ENCODE assay signal across 23 mouse cellular contexts in the genomic region with DNA sequence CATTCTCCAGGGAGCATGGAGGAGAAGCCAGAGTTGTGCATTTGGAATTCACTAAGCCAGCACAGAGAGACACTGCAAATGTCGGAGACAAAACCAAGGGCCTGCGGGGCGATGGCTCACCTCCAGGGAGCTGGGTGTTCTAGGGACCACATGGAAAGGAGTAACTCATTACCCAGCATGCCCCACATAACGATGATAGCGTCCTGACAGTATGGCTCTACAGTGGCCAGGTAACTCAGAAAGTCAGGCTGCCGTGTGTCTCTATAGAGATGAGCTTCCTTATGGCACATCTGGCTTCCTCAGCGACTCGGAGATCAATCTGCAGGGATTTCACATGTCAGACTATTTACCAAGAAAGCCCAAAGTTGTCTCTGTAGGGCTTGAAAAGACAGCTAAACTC. TPM values are rescaled to one million over a fixed set of nuclear protein-coding genes. Genes with fewer than 3 reads are reported as not detected.
DNase-seq lines count a peak whose midpoint lies in the region; ATAC-seq and TF ChIP-seq lines count a peak whose summit lies in the region.
"Had no signal": no experiment of that assay in that cellular context is flagged by ENCODE, and none has a peak within 500 bp of the region (broad histone marks: within the 10 kb centered on the region; RNA-seq: fewer than 3 reads in every experiment).

No protein-coding gene starts in this region.

- H3K9me3 ChIP-seq in heart, embryonic 11.5 days (replicated peaks; ENCODE audit: control insufficient read depth, low read length): no peaks in the 10 kb centered on the region
- no peaks in the 10 kb centered on the region for H3K9me3 ChIP-seq in kidney, embryonic 15.5 days (replicated peaks)
- H3K9me3 ChIP-seq in midbrain, embryonic 13.5 days: no peaks in the 10 kb centered on the region
- H3K9me3 ChIP-seq in midbrain, embryonic 10.5 days (replicated peaks): no peaks in the 10 kb centered on the region
- H3K9me3 ChIP-seq in midbrain, embryonic 14.5 days (ENCODE audit: control insufficient read depth, low read length): no peaks in the 10 kb centered on the region
- H3K9me3 ChIP-seq in midbrain, postnatal 0 days (ENCODE audit: low read length): no peaks in the 10 kb centered on the region
- H3K9me3 ChIP-seq: G1E had no signal

- ATAC-seq in heart, embryonic 11.5 days (replicated peaks; ENCODE audit: insufficient number of reproducible peaks, low FRiP score, low TSS enrichment): no peak
- 0 out of 2 replicates have a peak, but pooled peaks have one; percentile 15 for ATAC-seq in kidney, embryonic 15.5 days (replicated peaks; ENCODE audit: low FRiP score)
- peak; percentile 53; the same call in 1 of the 2 replicates for ATAC-seq in midbrain, embryonic 13.5 days
- ATAC-seq in midbrain, embryonic 14.5 days (ENCODE audit: low FRiP score, low TSS enrichment): no peak
- no peak for ATAC-seq in midbrain, postnatal 0 days (ENCODE audit: low FRiP score)
- ATAC-seq: activated CD4-positive, CD25-positive, alpha-beta regulatory T cell, adult 4 months; CD4-positive, CD25-positive, alpha-beta regulatory T cell, adult 4 months; Patski had no signal

- 85% methylated on average over 8 of the region's 8 CpGs for WGBS in heart, embryonic 11.5 days (ENCODE audit: insufficient replicate concordance)
- 96% methylated on average over 8 of the region's 8 CpGs for WGBS in kidney, embryonic 15.5 days
- 82% methylated on average over 8 of the region's 8 CpGs for WGBS in midbrain, embryonic 13.5 days
- WGBS in midbrain, embryonic 10.5 days: 90% methylated on average over 8 of the region's 8 CpGs
- WGBS in midbrain, embryonic 14.5 days: 83% methylated on average over 8 of the region's 8 CpGs
- 75% methylated on average over 8 of the region's 8 CpGs for WGBS in midbrain, postnatal 0 days

- no peak overlapping the region for H3K4me2 ChIP-seq in heart, embryonic 11.5 days
- H3K4me2 ChIP-seq in kidney, embryonic 15.5 days: no peak overlapping the region
- no peak overlapping the region for H3K4me2 ChIP-seq in midbrain, embryonic 13.5 days (replicated peaks)
- H3K4me2 ChIP-seq in midbrain, embryonic 14.5 days (ENCODE audit: low read length): no peak overlapping the region
- H3K4me2 ChIP-seq in midbrain, postnatal 0 days (ENCODE audit: low read depth, low read length, poor library complexity, severe bottlenecking): no peak overlapping the region

- H3K36me3 ChIP-seq in heart, embryonic 11.5 days (ENCODE audit: control insufficient read depth, insufficient read depth, low read length): no peaks in the 10 kb centered on the region
- peaks cover 56% of the 10 kb centered on the region for H3K36me3 ChIP-seq in kidney, embryonic 15.5 days
- peaks cover 5% of the 10 kb centered on the region; the same call in 1 of the 2 replicates for H3K36me3 ChIP-seq in midbrain, embryonic 13.5 days
- H3K36me3 ChIP-seq in midbrain, embryonic 10.5 days: peaks cover 37% of the 10 kb centered on the region
- no peaks in the 10 kb centered on the region for H3K36me3 ChIP-seq in midbrain, embryonic 14.5 days (ENCODE audit: control insufficient read depth, insufficient read depth, low read length)
- no peaks in the 10 kb centered on the region for H3K36me3 ChIP-seq in midbrain, postnatal 0 days (ENCODE audit: insufficient read depth, low read length)

- H3K4me1 ChIP-seq in heart, embryonic 11.5 days (ENCODE audit: control insufficient read depth, insufficient read depth, low read length): no peaks in the 10 kb centered on the region
- no peaks in the 10 kb centered on the region for H3K4me1 ChIP-seq in kidney, embryonic 15.5 days
- no peaks in the 10 kb centered on the region for H3K4me1 ChIP-seq in midbrain, embryonic 13.5 days (replicated peaks)
- H3K4me1 ChIP-seq in midbrain, embryonic 10.5 days: peaks cover 5% of the 10 kb centered on the region; the same call in 1 of the 2 replicates
- no peaks in the 10 kb centered on the region for H3K4me1 ChIP-seq in midbrain, embryonic 14.5 days (ENCODE audit: control insufficient read depth, insufficient read depth, low read length)
- 0 out of 2 replicates have a peak, but pooled peaks cover 4% of the 10 kb centered on the region for H3K4me1 ChIP-seq in midbrain, postnatal 0 days (ENCODE audit: insufficient read depth, low read length)

- no peak for TF ChIP-seq CTCF in midbrain, postnatal 0 days (IDR thresholded peaks at IDR 0.05)

- H3K27me3 ChIP-seq in heart, embryonic 11.5 days (ENCODE audit: control insufficient read depth, insufficient read depth, low read length): no peaks in the 10 kb centered on the region
- no peaks in the 10 kb centered on the region for H3K27me3 ChIP-seq in kidney, embryonic 15.5 days
- no peaks in the 10 kb centered on the region for H3K27me3 ChIP-seq in midbrain, embryonic 13.5 days
- H3K27me3 ChIP-seq in midbrain, embryonic 10.5 days (ENCODE audit: low read depth, poor library complexity, severe bottlenecking): no peaks in the 10 kb centered on the region
- H3K27me3 ChIP-seq in midbrain, embryonic 14.5 days (ENCODE audit: control insufficient read depth, insufficient read depth, low read length): no peaks in the 10 kb centered on the region
- no peaks in the 10 kb centered on the region for H3K27me3 ChIP-seq in midbrain, postnatal 0 days (ENCODE audit: insufficient read depth, low read length)
- H3K27me3 ChIP-seq: CH12.LX, Patski had no signal

- peak; percentile 67 for DNase-seq in heart, adult 11 months
- DNase-seq in kidney, postnatal 10 days: no peak
- no peak for DNase-seq in midbrain, embryonic 10.5 days (ENCODE audit: low spot score)
- peak; percentile 2 for DNase-seq in midbrain, embryonic 14.5 days
- DNase-seq in midbrain, postnatal 0 days (ENCODE audit: low spot score): no peak
- DNase-seq: adrenal gland, adult 2 months; adrenal gland, adult 8-10 months; adrenal gland, postnatal 10 days; adrenal gland, postnatal 14 days; adrenal gland, postnatal 25 days; adrenal gland, postnatal 36 days; B cell, adult 2 months; cerebellum, adult 11 months; cerebellum, adult 11-12 months had no signal

- no peak overlapping the region for H3K27ac ChIP-seq in heart, embryonic 11.5 days (ENCODE audit: low read depth, low read length)
- H3K27ac ChIP-seq in kidney, embryonic 15.5 days: no peak overlapping the region
- H3K27ac ChIP-seq in midbrain, embryonic 13.5 days: no peak overlapping the region
- H3K27ac ChIP-seq in midbrain, embryonic 10.5 days (replicated peaks): no peak overlapping the region
- no peak overlapping the region for H3K27ac ChIP-seq in midbrain, embryonic 14.5 days (replicated peaks; ENCODE audit: low read depth, low read length)
- no peak overlapping the region for H3K27ac ChIP-seq in midbrain, postnatal 0 days (ENCODE audit: low read depth, low read length)

- no peak overlapping the region for H3K9ac ChIP-seq in heart, embryonic 11.5 days (ENCODE audit: low read depth, low read length)
- no peak overlapping the region for H3K9ac ChIP-seq in kidney, embryonic 15.5 days
- no peak overlapping the region for H3K9ac ChIP-seq in midbrain, embryonic 13.5 days (replicated peaks)
- no peak overlapping the region for H3K9ac ChIP-seq in midbrain, embryonic 14.5 days (replicated peaks; ENCODE audit: low read length)
- no peak overlapping the region for H3K9ac ChIP-seq in midbrain, postnatal 0 days (replicated peaks; ENCODE audit: low read length, poor library complexity, severe bottlenecking)

- no peak overlapping the region for H3K4me3 ChIP-seq in heart, embryonic 11.5 days (ENCODE audit: low read depth, low read length)
- H3K4me3 ChIP-seq in kidney, embryonic 15.5 days (replicated peaks): no peak overlapping the region
- H3K4me3 ChIP-seq in midbrain, embryonic 13.5 days (replicated peaks): no peak overlapping the region
- H3K4me3 ChIP-seq in midbrain, embryonic 10.5 days: no peak overlapping the region
- H3K4me3 ChIP-seq in midbrain, embryonic 14.5 days (replicated peaks; ENCODE audit: low read depth, low read length): no peak overlapping the region
- H3K4me3 ChIP-seq in midbrain, postnatal 0 days (ENCODE audit: low read depth, low read length): no peak overlapping the region

RNA-seq across cellular contexts. Expression of a gene that starts 17.9 kb away (rescaled TPM):
- polyA plus RNA-seq in heart, embryonic 11.5 days (2014; fragmentation: Nextera tagmentation; extraction: Ambion mirVana): 14.0 and 17.9 TPM in 2 replicates
- 13.8 and 15.8 TPM in 2 replicates for polyA plus RNA-seq in kidney, embryonic 15.5 days (2015; fragmentation: Nextera tagmentation; extraction: Ambion mirVana)
- polyA plus RNA-seq in midbrain, embryonic 13.5 days (2015; fragmentation: Nextera tagmentation; extraction: Ambion mirVana): 11.3 and 14.5 TPM in 2 replicates
- polyA plus RNA-seq in midbrain, embryonic 10.5 days (2016; fragmentation: Nextera tagmentation; extraction: Ambion mirVana): 18.7 and 21.0 TPM in 2 replicates
- polyA plus RNA-seq in midbrain, embryonic 14.5 days (2014; fragmentation: Nextera tagmentation; extraction: Ambion mirVana): 13.5 and 14.3 TPM in 2 replicates
- 6.3 and 10.2 TPM in 2 replicates for total RNA-seq in midbrain, postnatal 0 days (2014; rRNA removed)
- 9.9 and 10.7 TPM in 2 replicates for polyA plus RNA-seq in midbrain, postnatal 0 days (2015; fragmentation: Nextera tagmentation; extraction: Ambion mirVana)

RNA-seq across cellular contexts. Expression of a gene that starts 18.3 kb away (rescaled TPM):
- 12.2 and 14.5 TPM in 2 replicates for polyA plus RNA-seq in heart, embryonic 11.5 days (2014; fragmentation: Nextera tagmentation; extraction: Ambion mirVana)
- 36.2 and 39.5 TPM in 2 replicates for polyA plus RNA-seq in kidney, embryonic 15.5 days (2015; fragmentation: Nextera tagmentation; extraction: Ambion mirVana)
- 12.5 and 13.4 TPM in 2 replicates for polyA plus RNA-seq in midbrain, embryonic 13.5 days (2015; fragmentation: Nextera tagmentation; extraction: Ambion mirVana)
- 19.5 and 21.2 TPM in 2 replicates for polyA plus RNA-seq in midbrain, embryonic 10.5 days (2016; fragmentation: Nextera tagmentation; extraction: Ambion mirVana)
- 10.7 and 13.9 TPM in 2 replicates for polyA plus RNA-seq in midbrain, embryonic 14.5 days (2014; fragmentation: Nextera tagmentation; extraction: Ambion mirVana)
- 12.0 and 12.6 TPM in 2 replicates for total RNA-seq in midbrain, postnatal 0 days (2014; rRNA removed)
- polyA plus RNA-seq in midbrain, postnatal 0 days (2015; fragmentation: Nextera tagmentation; extraction: Ambion mirVana): 12.3 and 13.9 TPM in 2 replicates

RNA-seq across cellular contexts. Expression of a gene that starts 48.9 kb away (rescaled TPM):
- 0.10 and 0.21 TPM in 2 replicates for polyA plus RNA-seq in heart, embryonic 11.5 days (2014; fragmentation: Nextera tagmentation; extraction: Ambion mirVana)
- 0.10 TPM in 1 of 2 replicates, not detected in the other for polyA plus RNA-seq in kidney, embryonic 15.5 days (2015; fragmentation: Nextera tagmentation; extraction: Ambion mirVana)
- 2.2 and 2.5 TPM in 2 replicates for polyA plus RNA-seq in midbrain, embryonic 13.5 days (2015; fragmentation: Nextera tagmentation; extraction: Ambion mirVana)
- polyA plus RNA-seq in midbrain, embryonic 10.5 days (2016; fragmentation: Nextera tagmentation; extraction: Ambion mirVana): 0.58 and 0.76 TPM in 2 replicates
- 1.0 and 2.7 TPM in 2 replicates for polyA plus RNA-seq in midbrain, embryonic 14.5 days (2014; fragmentation: Nextera tagmentation; extraction: Ambion mirVana)
- total RNA-seq in midbrain, postnatal 0 days (2014; rRNA removed): 2.5 and 4.7 TPM in 2 replicates
- 3.3 and 3.8 TPM in 2 replicates for polyA plus RNA-seq in midbrain, postnatal 0 days (2015; fragmentation: Nextera tagmentation; extraction: Ambion mirVana)
- total RNA-seq: MEL had no signal
- polyA plus RNA-seq: activated CD4-positive, CD25-positive, alpha-beta regulatory T cell, adult 4 months; CD4-positive, CD25-positive, alpha-beta regulatory T cell, adult 4 months; G1E had no signal

Comparison
In these comparisons a context has a peak if more than half of its experiments do, and no peak if none do; other contexts are left out.
1. DNase-seq: peak in heart, adult 11 months (single experiment) and midbrain, embryonic 14.5 days (single experiment); none in kidney, postnatal 10 days (single experiment), midbrain, embryonic 10.5 days (single experiment) and midbrain, postnatal 0 days (single experiment).
2. ATAC-seq: peak in kidney, embryonic 15.5 days (single experiment) and midbrain, embryonic 13.5 days (single experiment); none in heart, embryonic 11.5 days (single experiment), midbrain, embryonic 14.5 days (single experiment) and midbrain, postnatal 0 days (single experiment).